Mouse (Mus musculus) embryo, embryonic 10 days (tissue): ENCODE data around the gene Cog5.

Experiments
- DNase-seq: peaks from one replicate; pipeline ENCODE4 v3.0.0-alpha.2; 2015; ENCODE audit warnings: low spot score

Gene Cog5

DNA sequence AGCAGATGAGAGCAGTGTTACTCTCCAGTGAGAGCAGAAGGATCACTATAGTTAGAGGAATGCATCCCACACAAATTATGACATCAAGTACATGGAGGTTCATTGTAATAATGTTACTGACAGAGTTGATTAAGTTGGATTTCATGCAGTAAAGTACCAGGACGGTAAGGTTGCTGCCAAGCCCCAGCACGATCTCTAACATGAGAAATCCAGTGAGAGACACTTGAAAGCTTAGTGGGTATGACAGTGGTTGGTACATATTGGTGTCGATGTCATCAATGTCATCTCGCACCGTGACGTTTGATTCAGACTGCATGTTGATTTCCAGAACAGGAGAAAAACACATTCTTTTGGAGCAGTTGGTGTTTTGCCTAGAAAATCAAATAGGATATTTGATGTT lies 55.0 kb downstream of the Cog5 start:
- no peak for DNase-seq

DNA sequence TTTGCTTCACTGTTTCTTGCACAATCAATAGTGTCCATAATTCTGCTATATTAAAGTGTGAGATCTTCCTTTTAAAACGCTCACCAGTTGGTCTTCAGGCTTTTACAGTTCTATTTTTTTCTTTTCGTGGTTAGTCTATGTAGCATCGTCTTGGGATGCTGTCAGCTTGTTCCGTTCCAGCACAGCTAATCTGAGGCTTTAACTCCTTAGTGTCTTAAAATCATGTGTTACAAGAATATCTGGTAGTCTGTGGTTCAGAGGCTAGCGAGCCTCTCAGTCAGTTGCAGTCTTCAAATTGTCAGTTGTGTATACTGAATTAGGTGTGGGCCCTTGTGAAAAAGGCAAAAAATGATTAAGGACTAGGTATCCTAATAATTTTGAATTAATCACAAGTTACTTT lies 57.6 kb downstream of the Cog5 start:
- DNase-seq: no peak

DNA sequence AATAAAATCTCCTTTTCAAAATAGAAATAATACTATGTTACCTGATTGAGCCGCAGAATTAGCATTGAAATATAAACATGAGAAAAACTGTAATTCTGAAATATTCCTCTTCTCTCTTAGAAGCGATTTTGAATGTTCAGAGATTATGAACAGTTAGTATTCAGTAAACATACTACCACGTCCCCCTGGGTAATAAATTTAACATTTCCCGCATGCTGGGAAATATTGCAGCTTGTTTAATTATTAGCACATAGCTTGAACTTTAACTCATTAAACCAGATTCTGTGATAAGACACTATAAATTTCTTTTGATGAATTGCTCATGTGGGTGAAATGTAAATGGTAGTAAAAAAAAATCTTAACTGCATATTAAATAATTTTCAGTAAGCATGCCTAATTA lies 58.1 kb downstream of the Cog5 start:
- no peak for DNase-seq

DNA sequence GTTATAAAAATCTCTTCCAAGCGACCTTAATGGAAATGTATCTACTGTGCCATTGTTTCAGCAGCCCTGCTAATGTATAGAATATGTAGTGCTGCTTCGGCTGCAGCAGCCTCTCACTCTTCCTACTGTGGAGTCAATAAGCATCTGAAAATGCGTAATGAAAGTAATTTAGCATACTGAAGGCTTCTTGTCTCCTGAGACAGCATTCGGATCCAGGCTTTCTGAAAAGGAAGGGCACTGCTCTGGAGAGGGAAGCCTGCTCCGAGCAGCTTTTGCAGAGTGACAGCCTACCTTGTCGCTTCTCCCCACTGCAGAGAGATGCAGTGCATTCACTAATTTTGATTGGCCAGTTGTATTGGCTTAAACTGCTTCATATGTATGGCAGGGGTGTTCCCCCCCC lies 58.9 kb downstream of the Cog5 start, which contains the start of gene Gpr22:
Gpr22 (minus strand) TSS at position 348 of the 400 bp plus-strand sequence.
- DNase-seq: no peak

DNA sequence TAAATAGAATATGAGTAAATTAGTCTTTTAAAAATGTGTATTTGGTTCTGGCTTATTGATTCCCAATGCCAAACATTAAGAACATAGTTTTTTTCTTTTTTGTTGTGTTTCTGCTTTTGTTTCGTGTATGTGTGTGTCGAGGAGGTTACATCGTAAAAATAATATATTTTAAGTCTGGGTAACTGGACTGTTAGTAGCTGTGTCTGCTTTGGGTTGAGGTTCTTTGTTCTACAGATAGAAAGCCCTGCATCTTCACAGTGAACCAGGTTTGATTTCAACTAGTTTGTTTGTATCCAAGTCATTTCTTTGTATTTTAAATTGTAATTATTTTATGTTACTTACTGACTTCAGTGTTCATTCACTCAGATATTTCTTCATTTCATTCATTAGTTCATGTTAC lies 59.4 kb downstream of the Cog5 start:
- DNase-seq: no peak

DNA sequence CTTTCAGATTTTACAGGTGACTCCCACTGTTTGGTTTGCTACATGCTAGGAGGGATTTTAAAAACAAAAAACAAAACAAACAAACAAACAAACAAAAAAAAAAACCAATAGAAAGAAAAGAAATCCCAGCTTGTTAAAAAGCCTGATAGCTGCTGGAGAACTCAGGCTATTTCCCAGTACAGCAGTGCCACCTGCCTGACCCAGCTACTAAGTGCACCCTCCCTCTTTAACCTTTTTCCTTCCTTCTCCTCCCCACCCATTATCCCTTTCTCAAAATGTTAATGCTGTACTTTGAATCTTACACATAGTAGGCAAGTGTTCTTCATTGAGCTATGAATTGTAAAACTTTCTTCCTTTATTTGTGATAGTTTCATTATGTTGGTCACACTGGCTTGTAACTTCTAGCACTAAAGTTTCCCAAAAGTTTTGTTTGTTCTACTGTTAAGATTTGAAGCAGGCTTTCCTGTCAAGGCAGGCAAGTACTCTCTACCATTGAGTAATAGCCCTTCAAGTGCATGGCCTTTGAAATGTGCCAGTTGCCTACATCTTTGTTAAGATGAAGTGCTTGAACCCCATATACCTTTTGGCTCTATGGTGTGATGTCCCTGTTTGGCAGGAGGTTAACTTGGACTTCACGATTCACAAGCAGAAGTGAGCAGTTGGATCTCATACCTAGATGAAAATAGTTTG lies 65.1 kb downstream of the Cog5 start:
- no peak for DNase-seq

DNA sequence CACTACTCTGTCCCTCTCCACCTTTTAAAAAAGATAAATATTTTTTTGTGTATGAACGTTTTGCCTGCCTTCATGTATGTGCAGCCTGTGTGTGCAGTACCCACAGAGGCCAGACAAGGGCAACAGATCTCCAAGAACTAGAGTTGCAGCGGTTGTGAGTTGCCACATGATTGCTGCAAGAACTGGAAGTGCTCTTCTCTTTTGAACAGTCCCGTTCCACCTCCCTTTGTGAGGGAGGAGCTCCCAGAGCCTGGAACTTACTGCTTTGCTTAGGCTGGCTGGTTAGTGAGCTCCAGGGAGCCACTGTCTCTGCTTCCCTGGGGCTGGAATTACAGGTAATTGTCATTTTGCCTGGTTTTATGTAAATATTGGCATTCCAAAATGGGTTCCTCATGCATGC lies 69.9 kb downstream of the Cog5 start:
- no peak for DNase-seq

DNA sequence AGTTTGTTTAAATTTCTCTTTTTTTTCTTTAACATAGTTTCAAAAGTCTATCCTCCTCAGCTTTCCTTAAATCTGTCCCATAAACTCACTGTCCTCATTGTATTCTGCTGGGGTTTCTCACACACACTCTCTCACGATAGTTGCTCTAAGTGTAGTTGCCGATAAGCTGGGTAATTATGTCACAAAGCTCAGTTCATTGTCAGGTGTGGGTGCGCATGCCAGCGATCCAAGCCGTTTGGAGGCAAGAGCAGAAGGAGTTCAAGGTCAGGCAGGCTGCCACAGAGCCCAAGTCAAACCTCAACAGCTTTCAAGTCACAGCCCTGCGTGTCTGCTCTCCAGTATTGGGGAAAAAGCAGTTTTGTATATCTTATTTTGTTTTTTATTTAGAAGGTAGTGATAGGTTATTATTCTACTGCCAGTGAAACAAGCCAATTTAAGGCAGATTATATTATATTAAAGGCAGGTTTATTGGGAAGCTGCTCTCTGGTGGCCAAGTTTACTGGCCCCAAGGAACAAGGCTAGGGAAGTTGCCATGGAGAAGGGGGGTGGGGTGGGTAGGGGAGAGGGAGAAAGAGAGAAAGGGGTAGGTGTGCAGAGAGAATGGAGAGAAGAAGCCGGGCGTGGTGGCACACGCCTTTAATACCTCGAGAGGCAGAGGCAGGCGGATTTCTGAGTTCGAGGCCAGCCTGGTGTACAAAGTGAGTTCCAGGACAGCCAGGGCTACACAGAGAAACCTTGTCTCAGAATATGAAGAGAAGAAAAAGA lies 71.0 kb downstream of the Cog5 start:
- DNase-seq: no peak

DNA sequence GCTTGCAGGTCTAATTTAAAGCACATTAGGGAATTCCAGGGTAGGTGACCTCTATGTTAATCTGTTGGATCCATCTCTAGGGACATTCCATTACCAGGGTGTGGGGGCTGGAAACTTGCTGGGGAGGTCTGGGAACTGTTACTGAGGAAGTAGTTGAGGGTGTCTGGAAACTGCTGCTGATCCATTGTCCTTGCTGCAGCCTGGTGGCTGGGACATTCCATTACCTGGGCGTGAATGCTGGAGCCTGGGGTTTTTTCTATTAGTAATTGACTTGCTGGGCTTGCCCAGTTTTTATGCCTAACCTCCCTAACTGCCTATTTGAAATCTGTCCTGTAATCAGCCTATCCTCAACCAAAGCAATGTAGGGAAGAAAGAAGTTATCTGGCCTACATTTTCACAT lies 72.0 kb downstream of the Cog5 start:
- DNase-seq: no peak

DNA sequence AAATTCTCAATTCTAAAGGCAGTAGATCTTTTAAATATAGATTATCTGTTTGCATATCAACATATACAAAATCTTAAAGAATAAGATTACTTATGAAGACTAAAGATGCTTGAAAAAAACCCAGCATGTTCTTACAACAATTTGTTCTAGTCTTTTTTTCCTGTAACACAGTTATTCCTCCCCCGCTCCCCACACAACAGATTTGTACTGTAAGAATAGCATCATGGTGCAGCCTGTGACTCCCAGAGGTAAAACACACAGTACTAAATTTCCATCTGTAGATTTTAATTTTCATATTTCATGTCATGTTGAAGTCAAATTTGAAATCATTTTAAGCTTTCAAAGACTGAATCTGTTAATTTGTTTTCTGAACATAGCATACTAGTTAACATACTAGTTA lies 75.5 kb downstream of the Cog5 start:
- no peak for DNase-seq

DNA sequence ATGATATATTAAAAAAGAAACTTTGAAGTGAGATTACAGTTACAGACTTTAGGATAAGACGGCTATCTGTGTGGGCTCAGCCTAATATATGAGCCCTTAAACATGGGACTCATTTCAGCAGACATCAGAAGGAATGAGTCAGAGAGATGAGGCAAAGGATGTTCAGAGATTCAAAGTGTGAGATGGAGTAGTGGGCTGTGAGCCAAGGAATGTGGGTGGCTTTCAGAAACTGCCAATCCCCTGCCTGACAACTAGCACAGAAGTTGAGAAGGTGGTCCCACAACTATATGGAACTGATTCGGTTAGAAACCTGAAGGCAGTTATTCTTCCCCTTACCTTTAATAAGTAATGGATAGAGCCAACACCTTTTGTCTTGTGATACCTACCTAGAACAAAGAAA lies 79.9 kb downstream of the Cog5 start:
- DNase-seq: no peak

DNA sequence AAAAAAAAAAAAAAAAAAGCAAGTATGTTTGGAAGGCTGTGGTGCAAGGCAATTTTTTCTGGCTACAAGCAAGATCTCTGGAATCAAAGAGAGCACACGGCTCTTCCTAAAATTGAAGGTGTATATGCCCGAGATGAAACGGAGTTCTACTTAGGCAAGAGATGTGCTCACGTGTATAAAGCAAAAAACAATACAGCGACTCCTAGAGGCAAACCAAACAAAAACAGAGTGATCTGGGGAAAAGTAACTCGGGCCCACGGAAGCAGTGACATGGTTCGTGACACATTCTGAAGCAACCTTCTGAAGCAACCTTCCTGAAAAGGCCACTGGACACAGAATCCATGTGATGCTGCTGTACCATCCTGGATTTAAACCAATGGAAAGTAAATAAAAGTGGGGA lies 92.6 kb downstream of the Cog5 start:
- no peak for DNase-seq

DNA sequence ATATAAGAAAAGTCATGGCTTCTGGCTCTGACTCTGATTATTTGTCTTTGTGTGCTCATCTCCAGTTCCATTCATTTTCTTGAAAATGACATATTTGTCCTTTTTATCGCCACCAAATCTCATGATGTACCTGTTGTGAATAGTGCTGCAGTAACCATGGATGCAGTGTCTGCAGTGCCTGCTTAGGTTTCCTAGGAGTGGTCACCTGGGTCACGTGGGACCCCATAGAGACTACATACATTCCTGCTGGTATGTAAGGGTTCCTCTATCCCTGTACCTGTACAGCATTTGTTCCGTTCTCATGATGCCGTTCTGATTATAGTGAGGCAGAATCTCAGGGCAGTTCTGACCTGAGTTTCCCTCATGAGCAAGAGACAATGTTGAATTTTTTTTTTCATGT lies 95.2 kb downstream of the Cog5 start:
- DNase-seq: no peak

DNA sequence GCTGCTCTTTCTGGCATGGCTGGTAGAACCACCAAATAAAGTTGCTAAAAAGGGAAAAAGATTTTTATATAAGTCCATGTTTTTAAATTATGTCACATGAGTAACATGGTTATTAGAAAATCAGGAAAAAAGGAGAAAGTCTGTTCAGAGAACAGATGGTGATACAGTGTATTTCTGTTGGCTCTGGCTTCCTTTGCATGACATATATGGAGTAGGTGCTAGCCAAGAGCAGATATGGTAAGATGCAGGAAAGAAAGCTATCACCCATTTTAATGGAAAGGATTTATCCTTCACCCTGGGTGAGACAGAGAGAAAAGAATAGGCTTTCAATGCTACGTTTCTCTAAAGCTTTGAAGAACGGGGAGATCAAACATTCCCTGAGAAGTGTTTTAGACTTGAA lies 99.8 kb downstream of the Cog5 start:
- no peak for DNase-seq

DNA sequence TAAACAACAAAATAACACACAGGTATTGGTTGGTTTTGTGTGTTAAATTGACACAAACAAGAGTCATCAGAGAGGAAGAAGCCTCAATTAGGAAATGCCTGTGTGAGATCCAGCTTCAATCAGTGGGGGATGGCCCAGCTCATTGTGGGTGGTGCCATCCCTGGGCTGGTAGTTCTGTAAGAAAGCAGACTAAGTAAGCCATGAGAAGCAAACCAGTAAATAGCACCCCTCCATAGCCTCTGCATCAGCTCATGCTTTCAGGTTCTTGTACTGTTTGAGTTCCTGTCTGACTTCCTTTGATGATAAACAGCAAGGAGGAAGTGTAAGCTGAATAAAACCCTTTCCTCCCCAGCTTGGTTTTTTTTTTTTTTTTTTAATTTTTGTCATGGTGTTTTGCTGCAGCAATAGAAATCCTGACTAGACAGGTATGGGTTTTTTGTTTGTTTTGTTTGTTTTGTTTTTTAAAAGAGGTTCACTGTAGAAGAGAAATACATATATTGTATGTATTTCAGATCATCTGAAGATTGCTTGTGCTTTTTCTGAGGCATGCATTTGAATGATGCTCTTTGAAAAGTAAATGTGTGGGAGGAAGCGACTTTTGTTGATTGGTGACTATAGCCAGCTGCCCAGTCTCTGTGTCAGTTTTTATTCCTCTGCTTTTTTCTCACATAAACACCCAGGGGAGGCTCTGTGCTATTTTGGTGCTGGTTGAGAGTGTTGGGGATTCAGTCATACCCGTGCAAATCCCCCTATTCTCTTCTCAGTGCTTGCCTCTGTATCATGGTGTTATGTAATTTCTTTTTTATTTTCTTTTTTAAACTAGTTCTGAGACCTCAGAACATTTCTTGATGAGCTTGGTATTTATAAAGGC lies 101.5 kb downstream of the Cog5 start:
- DNase-seq: no peak

DNA sequence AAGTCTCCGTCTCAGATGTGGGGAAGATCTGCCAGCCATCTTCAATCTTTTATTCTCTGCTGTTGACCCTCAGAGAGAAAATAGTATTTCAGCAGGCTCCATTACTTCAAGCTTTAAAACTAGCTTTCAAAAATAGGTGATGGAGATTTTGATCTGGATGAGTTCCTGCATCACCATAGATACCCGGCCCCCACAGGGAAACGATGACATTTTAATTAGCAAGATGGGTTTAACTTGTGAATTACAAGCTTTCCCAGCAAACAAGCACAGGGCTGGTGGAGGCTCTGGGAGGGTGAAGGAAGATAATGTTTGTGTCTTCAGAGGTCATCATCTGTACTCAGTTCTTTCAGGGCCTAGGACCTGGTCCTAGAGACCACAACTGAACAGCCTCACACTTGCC lies 118.9 kb downstream of the Cog5 start:
- no peak for DNase-seq

DNA sequence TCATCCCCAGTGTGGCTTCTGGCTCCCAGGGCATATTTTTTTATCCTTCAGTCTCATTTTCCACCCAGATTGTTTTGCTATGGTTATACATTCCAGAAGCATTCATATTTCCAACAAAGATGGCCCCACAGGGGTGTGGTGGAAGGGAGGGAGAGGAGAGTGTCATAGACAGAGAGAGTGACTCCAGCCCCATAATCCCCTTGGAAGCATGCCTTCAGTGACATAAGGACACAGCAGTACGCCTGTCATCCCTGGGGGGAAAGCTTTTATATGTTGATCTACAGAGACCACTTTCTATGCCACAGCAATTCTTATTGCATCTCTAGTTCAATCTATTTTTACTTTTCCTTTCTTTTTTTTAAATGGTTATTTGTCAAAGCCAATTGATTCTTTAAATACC lies 129.6 kb downstream of the Cog5 start:
- no peak for DNase-seq

DNA sequence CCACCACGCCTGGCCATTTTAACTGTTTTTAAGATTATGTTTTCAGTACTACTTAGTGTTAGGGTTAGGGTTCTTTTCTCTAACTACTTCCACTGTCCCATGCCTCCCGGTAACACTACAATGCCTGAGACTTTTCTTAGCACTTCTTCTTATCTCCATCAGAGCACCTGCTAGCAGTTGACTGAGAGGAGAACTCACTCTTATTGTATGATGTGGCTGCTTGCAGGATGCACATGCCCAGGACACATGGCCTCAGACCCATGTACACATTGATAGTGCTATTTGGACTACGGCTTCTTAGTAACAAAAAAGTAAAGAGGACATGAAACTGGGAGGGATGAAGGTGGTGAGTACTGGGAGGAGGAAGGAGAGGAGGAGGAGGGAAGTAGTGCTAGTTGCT lies 133.9 kb downstream of the Cog5 start:
- no peak for DNase-seq

DNA sequence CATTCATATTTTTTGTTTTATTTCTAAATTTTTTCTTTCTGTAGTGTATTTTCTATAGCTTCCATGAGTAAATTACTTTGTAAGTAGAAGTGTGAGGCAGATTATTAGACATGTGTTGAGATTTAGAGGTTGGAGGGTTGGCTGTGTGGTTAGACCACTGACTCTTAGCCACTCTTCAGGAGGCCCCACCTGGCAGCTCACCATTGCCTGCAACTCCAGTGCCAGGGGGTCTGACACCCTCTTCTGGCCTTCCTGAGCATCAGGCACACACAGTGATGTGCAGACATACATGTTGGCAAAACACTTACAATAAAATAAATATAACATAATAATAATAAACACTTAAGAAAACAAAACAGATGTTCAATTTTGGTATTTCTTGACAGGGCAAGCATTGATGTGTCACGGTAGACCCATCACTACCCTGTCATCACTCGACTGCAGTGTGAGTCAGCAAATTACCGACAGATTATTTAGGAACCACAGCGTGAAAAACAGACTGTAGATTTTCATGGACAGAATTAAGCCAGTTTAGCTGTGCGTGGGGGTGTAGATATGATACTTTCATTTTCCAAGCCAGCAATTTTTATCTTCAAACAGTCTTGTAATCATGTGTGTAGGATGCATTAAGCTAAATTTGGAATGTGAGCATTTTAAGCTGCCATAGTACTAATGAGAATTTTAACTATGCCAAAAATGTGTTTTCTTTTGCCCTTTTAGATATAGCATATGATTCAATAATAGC lies 151.9 kb downstream of the Cog5 start:
- no peak for DNase-seq

DNA sequence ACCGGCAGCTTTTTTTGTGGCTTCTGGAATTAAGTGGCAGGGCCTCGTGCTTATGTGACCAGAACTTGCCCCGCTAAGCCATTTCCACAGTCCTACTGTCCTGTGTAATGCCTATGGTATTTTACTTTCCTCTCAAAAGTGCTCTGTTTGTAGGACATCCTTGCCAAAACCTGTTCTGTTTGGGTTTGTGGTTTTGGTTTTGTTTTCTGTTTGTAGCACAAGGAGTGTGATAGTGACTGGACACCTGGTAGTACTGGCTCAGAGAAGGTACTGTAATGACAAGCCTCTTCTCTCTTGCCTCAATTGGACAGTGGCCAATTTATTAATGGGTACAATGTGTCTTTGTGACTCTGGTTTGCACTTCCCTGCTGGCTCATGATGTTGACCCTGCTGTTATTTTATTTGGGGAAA lies 163.4 kb downstream of the Cog5 start:
- DNase-seq: no peak

DNA sequence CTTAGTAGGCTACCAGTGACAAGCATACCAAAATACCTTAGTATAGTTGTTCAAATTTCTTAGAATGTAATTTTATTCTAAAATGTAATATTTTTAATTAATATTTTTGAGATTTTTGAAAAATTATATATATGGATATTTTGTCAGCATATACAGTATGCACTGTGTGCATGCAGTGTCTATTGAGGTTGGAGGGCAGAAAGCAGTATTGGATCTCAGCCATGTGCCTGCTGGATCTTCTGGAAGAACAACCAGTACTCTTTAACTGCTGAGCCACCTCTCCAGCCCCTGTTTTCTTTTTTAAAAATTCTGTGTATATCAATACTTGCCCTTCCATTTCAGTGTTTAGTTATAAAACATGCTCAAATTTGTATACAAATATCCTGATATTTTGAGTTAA lies 164.4 kb downstream of the Cog5 start:
- no peak for DNase-seq

DNA sequence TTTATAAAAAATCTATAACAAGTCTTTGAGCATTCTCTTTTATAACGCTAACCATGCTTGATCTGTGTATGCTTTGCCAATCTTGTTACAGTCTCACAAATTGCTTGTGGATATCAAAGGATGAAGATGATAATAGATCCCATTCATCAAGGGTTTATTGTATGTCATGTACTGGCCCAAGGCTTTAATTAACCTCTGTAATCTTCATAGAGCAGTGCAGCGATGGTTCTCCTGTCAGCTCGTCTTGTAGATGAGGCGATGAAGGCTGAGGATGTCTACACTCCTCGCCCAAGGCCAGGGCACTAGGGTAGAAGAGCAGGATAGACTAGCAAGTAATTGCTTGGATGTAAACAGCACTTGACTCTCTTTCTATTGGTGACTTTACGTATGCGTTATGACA lies 164.9 kb downstream of the Cog5 start:
- no peak for DNase-seq
